Mouse (Mus musculus) right cerebral cortex, postnatal 36 days (tissue): ENCODE data around the gene Adora3.
"Not testable (repeated sequence)": the region's sequence is repeated elsewhere in the genome, so short reads cannot be mapped to it uniquely, and the experiment has no call there.

ENCODE experiments used
- DNase-seq, 2 experiments: peaks; one replicate each; pipeline ENCODE4 v3.0.0; 2022; ENCODE audit warnings: low spot score in 2 of 2, mixed read lengths in 1 of 2

Adora3 gene

DNA sequence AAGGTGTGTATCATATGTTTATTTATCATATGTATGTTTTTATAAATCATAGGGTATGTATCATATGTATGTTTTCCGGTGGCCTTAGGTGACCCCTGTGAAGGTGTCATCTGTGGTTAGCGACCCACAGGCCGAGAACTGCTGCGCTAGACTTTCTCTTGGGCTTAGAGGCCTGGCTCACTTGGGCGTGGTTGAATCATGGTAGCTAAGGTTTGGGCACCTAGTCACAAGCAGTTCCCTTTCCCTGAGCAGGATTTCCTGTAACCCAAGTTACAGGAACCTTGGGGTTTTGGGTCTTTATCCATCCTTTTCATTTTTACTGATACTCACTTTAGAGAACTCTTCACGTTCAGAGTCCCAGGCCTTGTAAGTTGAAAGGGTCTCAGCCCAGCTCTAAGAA lies 29.6 kb downstream of the Adora3 start:
- DNase-seq: no peak

DNA sequence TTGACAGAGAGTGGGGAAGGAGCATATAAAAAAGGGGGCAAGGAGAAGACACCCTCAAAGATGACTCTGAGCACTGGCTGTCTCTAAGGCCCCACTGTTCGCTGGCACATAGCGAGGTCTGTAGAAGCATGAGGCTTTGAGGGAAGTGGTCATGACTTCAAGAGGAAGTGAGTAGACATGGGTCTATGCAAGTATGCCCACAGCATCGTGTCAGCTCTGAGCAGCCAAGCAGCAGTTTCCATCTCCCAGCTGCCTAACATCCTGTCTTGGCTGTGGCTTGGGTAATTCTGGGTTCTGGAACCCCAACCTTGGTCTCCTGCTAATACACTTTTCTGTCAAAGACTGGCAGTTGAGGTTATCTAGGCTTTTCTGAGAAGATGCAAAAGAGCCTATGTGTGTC lies 30.1 kb downstream of the Adora3 start:
- DNase-seq: no peak

DNA sequence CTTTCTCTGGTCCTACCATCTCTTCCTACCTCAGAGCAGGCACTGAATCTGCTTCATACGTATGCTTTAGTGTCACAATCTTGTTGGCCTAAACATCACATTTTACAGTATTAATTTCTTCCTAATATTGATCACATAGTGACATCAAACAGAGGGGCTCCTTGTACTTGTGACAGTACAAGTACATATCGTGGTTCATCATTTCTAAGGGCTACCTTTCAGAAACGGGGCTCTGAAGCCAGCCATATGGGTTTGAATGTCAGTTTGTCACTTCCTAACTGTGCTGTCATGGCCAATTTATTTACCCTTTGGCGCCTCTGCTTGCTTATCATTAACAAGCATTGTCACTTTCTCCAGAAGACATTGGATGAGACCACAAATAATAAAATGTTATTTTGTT lies 30.8 kb downstream of the Adora3 start:
- no peak for DNase-seq

DNA sequence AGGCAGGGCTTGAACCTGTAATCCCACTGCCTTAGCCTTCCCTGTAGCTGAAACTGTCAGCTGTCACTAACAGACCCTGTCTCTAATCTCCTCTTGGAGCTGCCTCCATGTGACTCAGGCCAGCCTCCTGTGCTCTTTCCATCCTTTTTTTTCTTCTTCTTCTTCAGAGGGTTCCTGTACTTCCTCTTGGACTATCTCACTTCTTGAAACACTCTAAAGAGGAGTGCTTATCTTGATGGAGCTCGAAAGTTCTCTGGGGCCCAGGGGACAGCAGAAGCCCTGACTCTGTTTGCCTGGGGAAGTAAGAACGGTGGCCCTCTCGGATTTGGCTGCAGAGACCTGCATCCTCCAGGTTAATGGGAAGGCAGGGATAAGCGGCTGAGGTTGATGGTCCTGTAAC lies 33.6 kb downstream of the Adora3 start:
- DNase-seq: no peak

DNA sequence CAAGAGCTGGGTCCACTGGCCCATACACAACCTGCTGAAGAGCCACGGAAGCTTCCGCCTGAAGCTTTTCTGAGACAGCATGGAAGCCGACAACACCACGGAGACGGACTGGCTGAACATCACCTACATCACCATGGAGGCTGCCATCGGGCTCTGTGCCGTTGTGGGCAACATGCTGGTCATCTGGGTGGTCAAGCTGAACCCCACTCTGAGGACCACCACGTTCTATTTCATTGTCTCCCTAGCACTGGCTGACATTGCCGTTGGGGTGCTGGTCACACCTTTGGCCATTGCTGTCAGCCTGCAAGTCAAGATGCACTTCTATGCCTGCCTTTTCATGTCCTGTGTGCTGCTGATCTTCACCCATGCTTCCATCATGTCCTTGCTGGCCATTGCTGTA lies 34.1 kb downstream of the Adora3 start:
- no peak for DNase-seq

DNA sequence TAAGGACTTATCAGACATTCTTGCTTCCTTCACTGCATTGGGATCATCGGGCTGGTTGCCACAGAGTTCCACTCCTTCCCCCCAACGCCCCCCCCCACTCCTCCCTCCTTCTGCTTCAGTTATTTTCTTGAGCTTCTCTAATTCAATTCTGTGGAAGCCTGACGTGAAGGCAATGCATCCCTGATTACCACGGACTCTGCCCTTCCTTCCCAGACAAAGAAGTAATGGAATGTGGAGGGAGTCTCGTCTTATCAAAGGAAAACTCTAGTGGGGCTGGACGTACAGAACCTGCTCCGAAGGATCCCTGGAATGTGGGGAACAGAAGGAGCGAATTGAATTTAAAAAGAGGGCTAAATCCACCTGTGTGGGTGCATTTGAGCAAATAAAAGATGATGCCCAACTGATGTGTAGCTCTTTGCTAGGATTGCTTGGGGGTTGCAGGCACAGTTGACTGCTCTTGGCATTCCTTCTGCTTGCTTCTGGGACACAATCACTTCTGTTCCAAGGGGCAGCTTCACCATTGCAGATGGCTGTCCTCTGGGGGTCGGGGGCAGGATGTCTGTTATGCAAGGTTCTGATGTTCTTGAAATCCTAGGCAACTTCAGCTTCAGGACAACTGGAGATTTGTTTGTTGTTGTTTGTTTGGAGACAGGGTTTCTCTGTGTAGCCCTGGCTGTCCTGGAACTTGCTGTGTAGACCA lies 37.4 kb downstream of the Adora3 start:
- no peak for DNase-seq

DNA sequence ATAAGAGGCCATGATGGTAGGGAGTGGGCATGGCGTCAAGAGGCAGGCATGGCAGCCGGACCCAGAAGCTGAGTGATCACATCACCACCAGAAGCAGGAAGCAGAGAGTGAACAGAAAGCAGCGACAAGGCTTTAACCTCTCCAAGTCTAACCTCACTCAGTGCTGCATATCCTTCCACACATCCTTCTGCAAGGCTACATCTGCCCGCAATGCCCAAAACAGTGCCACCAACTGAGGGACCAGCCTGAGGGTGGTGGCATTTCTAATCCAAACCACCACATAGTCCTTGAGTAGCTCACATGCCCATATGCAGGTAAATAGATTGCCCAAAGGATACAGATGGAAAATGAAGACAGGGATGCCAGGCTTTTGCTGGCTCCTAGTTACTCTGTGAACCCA lies 38.3 kb downstream of the Adora3 start:
- no peak for DNase-seq

DNA sequence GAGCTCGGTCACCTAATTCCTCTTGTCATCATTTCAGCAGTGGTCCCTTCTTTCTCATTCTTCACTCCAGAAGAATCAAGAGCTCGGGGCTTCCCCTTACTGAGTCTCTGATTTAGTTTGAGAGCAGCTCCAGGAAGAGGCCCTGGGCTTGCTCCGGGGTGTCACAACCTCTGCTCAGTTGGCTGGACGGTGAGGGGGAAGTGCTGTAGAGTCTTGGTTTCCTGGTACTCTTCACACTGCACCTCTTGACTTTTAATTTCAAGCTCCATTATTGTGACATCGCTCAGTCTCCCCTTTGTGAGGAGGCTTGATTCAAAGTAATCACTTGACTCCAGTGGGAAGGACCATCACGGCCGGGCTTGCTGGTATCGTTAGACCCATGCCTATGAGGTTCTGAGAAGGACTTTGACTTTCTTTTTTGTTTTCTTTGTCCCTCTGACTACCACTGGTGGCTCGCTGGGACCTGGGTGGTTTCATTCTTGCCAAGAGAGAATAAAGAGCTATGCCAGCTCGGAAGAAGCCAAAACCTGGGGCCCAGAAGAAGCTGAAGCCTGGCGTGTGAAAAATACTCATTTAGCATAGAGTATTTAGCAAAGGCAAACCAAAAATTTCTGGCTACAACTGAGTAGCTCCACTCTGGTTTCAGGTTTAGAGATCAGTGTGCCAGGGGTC lies 40.0 kb downstream of the Adora3 start:
- no peak for DNase-seq

DNA sequence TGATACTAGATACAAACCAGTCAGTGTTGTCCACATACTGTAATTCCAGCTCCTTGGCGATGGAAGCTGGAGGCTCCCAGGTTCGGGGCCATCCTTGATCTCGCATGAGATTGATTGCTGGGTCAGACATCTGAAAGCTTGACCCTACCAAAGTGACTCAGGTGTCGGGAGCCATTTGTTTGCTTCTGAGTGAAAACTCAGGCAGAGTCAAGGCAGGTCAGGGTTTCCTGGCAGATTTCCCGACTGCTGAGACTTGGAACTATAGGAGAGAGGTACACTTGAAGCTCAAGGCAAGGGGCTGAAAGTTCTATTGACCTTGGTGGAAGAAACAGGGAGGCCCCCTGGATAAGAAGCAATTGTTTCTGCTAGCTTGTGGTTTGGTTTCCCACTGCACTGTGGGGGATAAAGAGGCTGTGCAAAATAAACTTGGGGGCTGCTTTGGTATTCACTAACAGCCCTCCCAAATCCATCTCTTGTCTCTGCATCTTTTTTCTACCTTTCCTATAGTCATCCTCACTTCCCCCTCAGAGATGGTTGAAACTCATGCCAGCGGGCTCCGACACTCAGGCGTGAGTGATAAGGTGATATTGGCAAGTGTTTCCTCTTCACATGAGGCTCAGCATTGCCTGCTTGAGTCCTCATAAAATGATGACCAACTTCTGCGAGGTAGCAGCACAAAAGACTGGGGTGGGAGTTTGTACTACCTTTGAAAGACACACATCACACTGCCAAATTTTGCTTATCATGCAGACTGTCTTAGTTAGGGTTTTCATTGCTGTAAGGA lies 41.6 kb downstream of the Adora3 start:
- DNase-seq: no peak

DNA sequence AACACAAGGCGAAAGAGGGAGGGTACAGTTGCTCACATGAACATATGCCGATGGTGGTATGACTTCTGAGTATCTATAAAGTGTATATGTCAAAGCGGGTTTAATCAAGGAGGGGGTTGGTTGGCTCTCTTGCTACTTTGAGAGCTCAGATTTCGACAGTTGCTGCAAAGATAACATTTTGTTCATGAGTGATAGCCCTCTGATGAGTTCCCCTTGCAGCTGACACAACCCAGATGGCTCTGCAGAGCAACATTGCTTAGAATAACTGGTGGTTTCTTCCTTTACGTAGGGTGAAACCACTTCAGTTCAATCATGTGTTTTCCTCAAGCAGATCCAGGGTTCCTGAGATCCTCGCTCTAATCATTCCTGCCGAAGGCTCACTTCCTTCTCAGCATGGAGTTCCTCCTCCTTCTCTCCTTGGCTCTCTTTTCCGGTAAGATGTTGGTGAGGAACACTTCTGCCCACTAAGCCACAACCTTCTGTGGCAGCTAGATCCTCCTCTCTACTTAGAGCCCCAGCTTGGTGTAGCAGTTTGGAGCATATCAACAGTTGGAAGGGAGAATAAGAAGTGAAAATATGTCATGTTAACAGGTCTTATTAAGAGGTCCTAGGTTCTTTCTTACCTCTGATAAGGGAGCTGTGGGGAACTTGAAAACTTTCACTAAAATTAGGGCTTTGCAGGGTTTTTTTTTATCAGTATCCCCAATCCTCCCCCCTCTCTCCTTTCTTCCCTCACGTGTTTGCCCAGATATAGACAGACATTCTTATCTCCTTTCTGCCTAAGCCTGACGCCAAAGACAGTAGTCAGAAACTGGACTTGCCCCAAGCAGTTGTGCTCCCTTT lies 43.4 kb downstream of the Adora3 start:
- no peak for DNase-seq

DNA sequence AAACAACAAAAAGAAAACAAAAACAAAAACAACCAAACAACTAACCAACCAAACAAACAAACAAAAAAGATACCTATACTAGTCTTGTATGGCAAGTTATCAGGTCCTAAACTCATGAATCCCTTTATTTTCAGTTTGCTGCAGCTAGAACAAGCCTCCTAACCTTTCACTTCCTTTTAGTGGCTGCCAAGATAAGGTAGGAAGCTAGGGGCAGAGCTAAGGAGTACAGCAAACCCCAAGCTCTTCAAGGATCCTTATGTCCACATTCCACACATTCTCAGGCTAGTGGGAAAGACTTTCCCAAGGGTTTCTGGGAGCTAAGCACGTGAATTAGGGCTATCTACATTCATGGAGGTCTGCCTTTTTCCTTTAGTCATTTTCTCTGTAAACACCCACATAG lies 44.6 kb downstream of the Adora3 start:
- no peak for DNase-seq

DNA sequence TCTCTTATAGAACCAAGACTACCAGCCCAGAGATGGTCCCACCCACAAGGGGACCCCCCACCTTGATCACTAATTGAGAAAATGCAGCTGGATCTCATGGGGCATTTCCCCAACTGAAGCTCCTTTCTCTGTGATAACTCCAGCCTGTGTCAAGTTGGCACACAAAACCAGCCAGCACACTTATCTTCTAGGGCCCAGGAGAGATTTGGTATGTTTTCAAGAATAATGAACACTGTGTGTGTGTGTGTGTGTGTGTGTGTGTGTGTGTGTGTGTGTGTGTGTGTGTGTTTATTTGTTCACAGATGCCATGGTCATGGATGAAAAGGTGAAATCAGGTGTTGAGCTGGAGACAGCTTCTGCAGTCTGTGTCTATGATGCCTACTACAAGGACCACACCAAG lies 45.8 kb downstream of the Adora3 start:
- DNase-seq: not testable (repeated sequence)

DNA sequence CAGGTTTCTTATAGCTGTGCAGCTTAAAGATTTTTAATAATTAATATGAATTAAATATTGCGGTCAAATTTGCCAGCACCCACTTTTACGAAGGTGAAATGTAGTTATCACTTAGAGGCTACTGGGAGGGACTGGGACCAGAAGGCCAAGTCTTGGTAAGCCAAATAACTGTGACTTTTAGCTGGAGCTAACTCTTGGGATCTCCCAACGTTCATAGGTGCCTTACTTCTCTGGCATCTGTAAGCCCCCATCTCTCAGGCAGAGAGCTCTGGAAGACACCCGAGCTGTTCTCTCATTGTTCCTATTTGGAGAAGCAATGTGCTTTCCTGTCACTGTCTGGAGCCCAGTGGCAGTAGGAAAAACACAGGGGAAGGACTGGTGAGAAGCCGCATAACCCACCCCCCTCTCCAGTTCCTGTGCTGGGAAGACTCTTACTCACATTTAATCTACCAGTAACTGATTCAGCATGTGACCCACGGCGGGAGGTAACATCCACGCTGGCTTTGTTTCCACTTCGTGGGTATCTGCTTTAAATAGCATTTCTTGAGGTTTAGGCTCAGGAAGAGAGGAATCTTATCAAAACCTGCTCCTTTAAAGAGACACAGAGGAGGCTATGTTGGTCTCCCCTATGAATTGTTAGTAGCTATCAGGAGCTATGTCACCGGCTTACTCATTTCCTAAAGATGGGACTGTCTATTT lies 47.1 kb downstream of the Adora3 start:
- DNase-seq: no peak

DNA sequence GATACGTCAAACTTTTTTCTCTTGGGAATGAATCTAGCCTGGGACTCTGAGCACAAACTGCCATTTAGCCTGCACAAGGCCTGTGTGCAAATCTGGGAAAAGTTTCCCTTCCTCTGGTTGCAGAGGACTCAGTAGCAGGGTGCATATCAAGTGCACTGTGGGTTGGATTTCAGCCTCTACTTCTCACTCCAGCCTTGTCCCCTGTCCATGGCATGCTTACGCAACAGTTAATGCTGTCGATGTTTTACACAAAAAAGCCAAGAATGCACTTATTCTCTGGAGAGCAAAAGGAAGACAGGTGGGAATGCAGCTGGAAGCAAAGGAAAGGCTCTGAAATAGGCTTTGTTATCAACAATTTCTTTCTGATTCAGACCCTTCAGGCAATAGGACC lies 47.7 kb downstream of the Adora3 start:
- no peak for DNase-seq

DNA sequence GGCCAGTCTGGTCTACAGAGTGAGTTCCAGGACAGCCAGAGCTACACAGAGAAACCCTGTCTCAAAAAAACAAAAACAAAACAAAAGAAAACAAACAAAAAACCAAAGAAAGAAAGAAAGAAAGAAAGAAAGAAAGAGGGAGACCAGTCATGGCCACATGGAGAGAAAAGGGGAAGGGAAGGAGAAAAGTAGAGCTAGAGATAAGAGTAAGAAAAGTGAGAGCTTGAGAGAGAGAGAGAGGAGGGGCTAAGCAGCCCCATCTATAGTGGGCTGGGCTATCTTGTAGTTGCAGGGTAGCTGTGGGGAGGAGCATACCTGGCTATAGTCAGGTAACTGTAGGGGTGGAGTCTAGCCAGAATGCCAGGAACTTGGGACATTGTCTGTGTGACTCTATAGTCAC lies 50.1 kb downstream of the Adora3 start:
- not testable (repeated sequence) for DNase-seq

DNA sequence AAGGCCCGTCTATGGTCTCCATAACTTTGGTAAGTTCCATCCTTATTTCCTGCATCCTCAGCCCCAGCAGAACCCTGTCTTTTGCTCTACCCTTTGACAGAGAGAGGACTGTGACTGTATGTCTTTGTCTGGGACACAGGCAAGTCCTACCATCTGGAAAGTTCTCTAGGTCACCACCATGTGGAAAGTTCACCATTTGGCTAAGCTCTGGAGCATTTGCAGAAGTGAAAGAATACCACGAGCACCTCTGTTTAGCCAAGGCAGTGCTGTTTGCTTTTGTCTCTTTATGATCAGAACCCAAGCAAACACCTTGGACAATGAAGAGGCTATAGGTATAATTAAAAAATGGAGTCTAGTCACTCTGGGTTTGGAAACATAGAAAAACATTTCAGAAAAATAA lies 51.3 kb downstream of the Adora3 start:
- no peak for DNase-seq

DNA sequence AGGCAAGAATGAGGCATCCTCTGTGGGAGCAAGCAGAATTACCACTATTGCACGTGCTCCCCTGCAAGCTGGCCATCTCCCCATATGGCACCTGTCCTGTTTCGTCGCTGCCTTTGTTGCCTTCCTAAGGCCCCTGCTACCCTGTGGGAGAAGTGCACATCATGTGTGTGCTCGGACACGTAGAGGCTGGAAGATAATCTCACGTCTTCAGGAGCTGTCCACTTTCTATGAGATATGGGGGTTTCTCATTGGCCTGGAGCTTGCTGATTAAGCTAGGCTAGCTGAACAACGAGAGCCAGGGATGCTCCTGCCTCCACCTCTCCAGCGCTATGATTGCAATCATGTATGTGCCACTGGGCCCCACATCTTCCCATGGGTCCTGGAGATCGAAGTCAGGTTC lies 54.0 kb downstream of the Adora3 start:
- DNase-seq: no peak

DNA sequence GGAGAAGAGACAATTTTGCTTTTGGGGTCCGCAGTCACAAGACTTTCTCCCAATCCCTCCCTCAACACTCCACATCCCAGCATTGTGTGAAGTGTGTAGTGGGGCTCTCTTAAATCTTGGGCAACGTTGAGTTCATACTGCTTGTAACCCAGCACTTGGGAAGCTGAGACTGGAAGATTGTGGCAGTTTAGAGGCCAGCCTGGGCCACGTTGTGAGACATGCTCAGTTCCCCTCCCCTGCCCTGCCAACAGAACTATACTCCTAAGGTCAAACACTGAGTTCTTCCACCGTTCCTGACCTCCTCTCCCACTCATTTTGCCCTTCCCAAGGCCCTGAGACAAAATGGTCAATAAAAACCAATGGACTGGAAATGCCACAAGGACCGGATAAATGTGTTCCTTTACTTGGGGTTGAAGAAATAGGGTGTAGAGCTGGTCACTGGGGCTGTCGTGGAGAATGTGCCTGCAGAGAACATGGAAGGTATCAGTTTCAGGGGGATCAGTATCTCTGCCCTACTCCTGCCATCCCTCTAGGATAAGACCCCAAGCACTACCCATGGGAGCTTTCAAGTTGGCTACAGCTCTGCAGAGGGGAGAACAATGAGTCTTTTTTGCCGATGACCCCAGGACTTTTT lies 57.0 kb downstream of the Adora3 start:
- no peak for DNase-seq

DNA sequence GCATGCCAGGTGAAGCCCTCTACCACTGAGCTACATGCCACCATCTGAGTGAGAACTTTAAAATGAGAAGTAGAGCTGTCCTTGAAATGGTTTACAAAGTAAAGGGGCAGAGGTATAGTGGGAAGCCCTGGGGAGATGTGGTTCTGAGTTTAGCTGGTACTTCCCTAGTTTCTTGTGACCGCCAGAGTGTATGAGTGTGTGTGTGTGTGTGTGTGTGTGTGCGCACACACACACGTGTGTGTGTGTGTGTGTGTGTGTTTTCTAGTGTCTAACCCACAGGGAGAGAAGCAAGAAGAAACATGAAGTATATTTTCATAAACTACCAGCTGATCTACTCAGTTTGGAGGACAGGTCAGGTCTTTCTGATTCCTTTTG lies 57.5 kb downstream of the Adora3 start:
- DNase-seq: no peak

DNA sequence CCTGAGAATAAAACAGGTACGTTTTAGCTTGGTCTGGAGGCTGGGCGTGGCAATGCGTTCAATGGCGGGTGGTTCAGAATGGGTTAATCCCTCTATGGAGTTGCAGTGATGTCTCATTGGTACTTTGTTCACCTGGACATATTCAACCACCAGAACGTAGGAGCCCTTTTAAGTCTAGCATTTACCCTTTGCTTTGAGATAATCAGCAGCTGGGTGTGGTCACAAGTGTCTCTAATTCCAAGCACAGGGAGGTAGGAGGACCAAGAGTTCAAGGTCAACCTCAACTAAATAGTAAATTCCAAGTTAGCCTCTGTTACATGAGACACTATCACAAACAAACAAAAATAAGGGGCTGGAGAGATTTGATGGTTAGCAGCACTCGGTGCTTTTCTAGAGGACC lies 58.1 kb downstream of the Adora3 start:
- no peak for DNase-seq

DNA sequence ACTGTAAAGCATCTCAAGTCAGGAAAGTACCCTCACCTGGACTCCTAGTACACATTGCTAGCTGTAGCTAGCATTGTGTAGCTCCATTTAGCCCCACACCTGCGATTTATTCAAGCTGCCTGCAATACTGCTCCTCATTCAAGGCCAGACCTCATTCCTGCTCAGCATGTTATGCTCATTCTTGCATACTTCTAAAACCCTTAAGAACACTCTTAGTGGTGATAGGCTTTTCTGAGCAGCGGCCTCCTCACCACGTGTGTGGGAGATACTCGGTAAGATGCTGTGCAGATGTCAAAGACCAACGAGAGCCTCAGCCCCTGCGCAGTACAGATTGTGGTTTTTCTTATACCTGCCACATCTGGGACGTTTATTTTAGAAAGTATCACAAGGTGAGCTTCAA lies 59.2 kb downstream of the Adora3 start:
- no peak for DNase-seq
